24 mouse cellular contexts compared by ENCODE assay signal in genomic region chr6:92857761-92858160, GRCm38 (mm10). TPM values are rescaled to one million over a fixed set of nuclear protein-coding genes. Genes with fewer than 3 reads are reported as not detected.
"Had no signal": no experiment of that assay in that cellular context is flagged by ENCODE, and none has a peak within 500 bp of the region (broad histone marks: within the 10 kb centered on the region; RNA-seq: fewer than 3 reads in every experiment).

No protein-coding gene starts in this region.

- ATAC-seq: lung, postnatal 0 days; midbrain, embryonic 13.5 days; midbrain, embryonic 15.5 days had no signal

- H3K4me3 ChIP-seq: lung, embryonic 15.5 days; megakaryocyte, embryonic 14.5 days; midbrain, embryonic 13.5 days; midbrain, embryonic 15.5 days; neural tube, embryonic 12.5 days; stomach, embryonic 15.5 days had no signal

- H3K27ac ChIP-seq: lung, embryonic 15.5 days; macrophage; midbrain, embryonic 13.5 days; midbrain, embryonic 15.5 days; neural tube, embryonic 12.5 days; stomach, embryonic 15.5 days; stomach, postnatal 0 days had no signal

- H3K9me3 ChIP-seq: lung, embryonic 15.5 days; midbrain, embryonic 13.5 days; midbrain, embryonic 15.5 days; neural tube, embryonic 12.5 days; stomach, embryonic 15.5 days had no signal

- H3K4me2 ChIP-seq: lung, embryonic 15.5 days; midbrain, embryonic 11.5 days; midbrain, embryonic 13.5 days; midbrain, embryonic 15.5 days; neural tube, embryonic 12.5 days; stomach, embryonic 15.5 days had no signal

- H3K9ac ChIP-seq: lung, embryonic 15.5 days; midbrain, embryonic 13.5 days; midbrain, embryonic 15.5 days; neural tube, embryonic 12.5 days; stomach, embryonic 15.5 days had no signal

- H3K4me1 ChIP-seq: megakaryocyte, embryonic 14.5 days; midbrain, embryonic 13.5 days; midbrain, embryonic 15.5 days; neural tube, embryonic 12.5 days; stomach, embryonic 15.5 days had no signal

- H3K27me3 ChIP-seq: lung, embryonic 15.5 days; megakaryocyte, embryonic 14.5 days; midbrain, embryonic 15.5 days; neural tube, embryonic 12.5 days; stomach, embryonic 15.5 days had no signal

- DNase-seq: lung, adult 2 months; lung, postnatal 14 days; lung, postnatal 36 days; right cerebral cortex, postnatal 14 days; thymus, adult 2 months; thymus, postnatal 25 days; thymus, postnatal 4 days had no signal

- H3K36me3 ChIP-seq: midbrain, embryonic 13.5 days; midbrain, embryonic 15.5 days; neural tube, embryonic 12.5 days had no signal

RNA-seq across cellular contexts. Expression of gene Gm15737, which starts 11.4 kb away (rescaled TPM):
- total RNA-seq: megakaryocyte progenitor cell, adult 5-6 weeks; midbrain, postnatal 0 days; monocyte, adult 5-6 weeks; neutrophil, adult 5-6 weeks had no signal
- polyA plus RNA-seq: lung, adult 2 months; macrophage; midbrain, embryonic 11.5 days; midbrain, embryonic 13.5 days; midbrain, embryonic 15.5 days; midbrain, postnatal 0 days; neural tube, embryonic 12.5 days; spleen, adult 2 months; testis, adult 2 months; thymus, adult 2 months had no signal

RNA-seq across cellular contexts. Expression of gene A730049H05Rik, which starts 41.5 kb away (rescaled TPM):
- total RNA-seq: megakaryocyte progenitor cell, adult 5-6 weeks; monocyte, adult 5-6 weeks; neutrophil, adult 5-6 weeks had no signal
- polyA plus RNA-seq: macrophage; neural tube, embryonic 12.5 days; testis, adult 2 months; urinary bladder, adult 2 months had no signal
